Mouse (Mus musculus) testis, postnatal 10 days (tissue): ENCODE data around the gene Ppp2ca.

Source experiments
- DNase-seq: peaks from one replicate; pipeline ENCODE4 v3.0.0; 2021; ENCODE audit warnings: low spot score

The Ppp2ca gene

GRCm38 (mm10) chr11:52098398-52098946 lies at the start of gene Ppp2ca:
TSS of gene Ppp2ca (plus strand) at chr11:52098681.
- peak; percentile 97 for DNase-seq

GRCm38 (mm10) chr11:52053371-52053770 lies 45.1 kb upstream of the Ppp2ca start:
- no peak for DNase-seq

DNA sequence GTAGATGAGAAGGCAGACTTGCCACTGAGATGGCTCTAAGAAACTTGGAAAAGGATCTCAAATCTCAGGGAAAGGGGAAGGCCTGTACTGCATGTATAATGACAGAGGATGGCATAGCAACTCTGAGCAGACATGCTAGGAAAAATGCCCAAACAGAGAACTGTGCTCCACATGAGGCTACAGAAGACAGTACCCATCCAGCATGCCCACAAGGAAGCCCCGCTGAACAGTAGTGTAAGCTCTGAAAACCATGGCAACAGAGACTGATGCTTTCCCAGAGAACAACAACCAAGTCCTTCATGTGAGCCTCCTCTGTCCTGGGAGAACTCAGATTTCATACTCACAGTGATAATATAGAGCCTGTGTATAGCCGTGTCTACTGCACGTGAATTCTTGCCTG lies 43.8 kb upstream of the Ppp2ca start:
- no peak for DNase-seq

DNA sequence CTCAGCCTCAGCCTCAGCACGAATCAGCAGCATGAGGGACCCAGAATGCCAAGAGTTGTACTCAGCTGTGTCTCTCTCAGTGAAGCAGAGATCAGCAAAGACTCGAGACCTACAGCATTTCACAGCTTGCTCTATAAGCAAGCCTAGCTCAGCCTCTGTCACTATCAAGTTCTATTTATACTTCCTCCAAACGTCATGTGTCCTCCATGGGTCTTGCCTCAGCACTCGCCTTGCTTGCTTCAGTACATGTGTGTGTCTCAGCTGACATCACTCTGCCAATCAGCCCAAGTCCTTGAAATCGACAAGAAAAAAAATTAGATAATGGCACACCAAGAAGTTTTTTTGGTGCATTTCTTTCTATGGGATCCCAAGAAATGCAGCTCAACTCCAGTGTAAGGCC lies 42.3 kb upstream of the Ppp2ca start:
- DNase-seq, result no peak

GRCm38 (mm10) chr11:52059001-52059400 lies 39.5 kb upstream of the Ppp2ca start:
- DNase-seq, result no peak

DNA sequence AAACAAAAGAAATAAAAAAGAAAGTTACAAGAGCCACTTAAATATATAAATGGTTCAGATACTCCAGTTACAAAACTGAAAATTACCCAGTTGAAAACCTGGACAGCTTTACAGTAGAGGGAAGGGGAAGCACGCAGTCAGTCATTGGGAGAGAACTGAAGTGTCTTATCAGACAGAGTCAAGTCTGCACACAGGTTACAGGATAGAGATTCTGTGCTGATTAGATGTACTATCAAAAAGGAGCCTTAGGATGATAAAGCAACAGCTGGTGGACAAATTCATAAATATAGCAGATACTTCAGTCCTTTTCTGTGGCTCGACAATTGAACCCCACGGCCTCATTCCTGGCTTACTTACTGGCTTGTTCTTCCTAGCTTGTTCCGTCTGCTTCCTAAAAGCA lies 38.2 kb upstream of the Ppp2ca start:
- DNase-seq, result no peak

- DNase-seq, result no peak
Measured at GRCm38 (mm10) chr11:52062406-52062805, 36.1 kb upstream of the Ppp2ca start.

GRCm38 (mm10) chr11:52064398-52064797 lies 34.1 kb upstream of the Ppp2ca start:
- DNase-seq, result no peak

DNA sequence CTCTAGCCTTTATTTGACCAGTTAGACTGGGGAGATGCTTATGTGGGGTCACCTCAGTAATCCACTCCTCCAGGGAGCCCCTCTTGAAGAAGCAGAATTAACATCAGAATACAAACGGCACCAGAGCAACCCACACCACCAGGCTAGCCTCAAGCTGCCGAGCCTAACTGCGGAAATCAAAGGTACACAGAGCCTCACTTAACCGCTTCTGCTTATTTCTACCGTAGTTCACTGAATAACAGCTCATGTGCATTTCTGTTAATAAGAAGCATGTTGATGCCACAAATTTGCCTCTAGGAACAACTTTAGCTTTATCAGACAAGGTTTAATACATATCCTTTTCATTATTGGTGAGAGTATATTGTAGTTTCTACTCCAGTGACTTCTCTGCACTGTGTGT lies 32.6 kb upstream of the Ppp2ca start:
- no peak for DNase-seq

GRCm38 (mm10) chr11:52071768-52072167 lies 26.7 kb upstream of the Ppp2ca start:
- DNase-seq, result no peak

- DNase-seq, result no peak
Measured at GRCm38 (mm10) chr11:52073528-52074170, 24.8 kb upstream of the Ppp2ca start.

GRCm38 (mm10) chr11:52074626-52075470 lies 23.6 kb upstream of the Ppp2ca start:
- no peak for DNase-seq

GRCm38 (mm10) chr11:52075794-52076633 lies 22.5 kb upstream of the Ppp2ca start:
- DNase-seq, result no peak

- no peak for DNase-seq
Measured at GRCm38 (mm10) chr11:52076742-52077352, 21.6 kb upstream of the Ppp2ca start.

DNA sequence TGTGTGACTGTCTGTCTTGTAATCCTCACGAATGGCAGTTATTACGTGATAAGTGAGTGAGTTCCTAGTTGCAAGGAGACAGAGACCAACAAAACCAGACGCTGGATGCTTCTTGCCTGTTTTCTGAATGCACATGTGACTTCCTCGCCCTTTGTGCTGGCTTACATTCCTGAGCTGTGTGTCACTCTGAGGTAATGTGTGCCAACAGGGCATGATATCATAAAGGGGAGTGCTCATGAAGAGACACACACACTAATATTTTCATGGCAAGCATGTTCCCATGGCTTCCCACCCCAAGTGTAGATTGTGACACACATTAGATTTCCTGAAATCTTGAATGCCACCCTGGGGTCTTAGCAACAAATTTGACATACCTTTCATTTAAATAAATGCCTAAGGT lies 20.5 kb upstream of the Ppp2ca start:
- DNase-seq, result no peak

DNA sequence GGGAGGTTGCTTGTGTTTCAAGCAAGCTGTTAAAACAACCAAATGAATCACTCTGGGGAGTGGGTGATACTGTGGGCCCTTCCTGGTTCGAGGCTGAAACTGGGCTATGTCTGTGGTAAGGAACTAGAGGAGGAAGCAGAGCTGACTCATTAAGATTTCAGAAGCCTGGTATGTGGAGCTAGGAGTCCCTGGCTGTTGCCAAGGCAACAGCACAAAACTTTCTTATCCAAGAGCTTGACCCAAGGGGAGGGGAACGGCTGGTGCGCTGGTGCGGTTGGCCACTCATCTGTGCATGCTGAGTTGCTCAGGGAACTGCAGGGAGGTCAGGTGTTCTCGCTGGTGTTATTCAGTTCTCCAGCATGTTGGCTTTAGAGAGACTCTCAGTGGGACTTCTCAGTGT lies 18.5 kb upstream of the Ppp2ca start:
- no peak for DNase-seq

- no peak for DNase-seq
Measured at GRCm38 (mm10) chr11:52080656-52081055, 17.8 kb upstream of the Ppp2ca start.

- no peak for DNase-seq
Measured at GRCm38 (mm10) chr11:52085857-52086203, 12.7 kb upstream of the Ppp2ca start.

DNA sequence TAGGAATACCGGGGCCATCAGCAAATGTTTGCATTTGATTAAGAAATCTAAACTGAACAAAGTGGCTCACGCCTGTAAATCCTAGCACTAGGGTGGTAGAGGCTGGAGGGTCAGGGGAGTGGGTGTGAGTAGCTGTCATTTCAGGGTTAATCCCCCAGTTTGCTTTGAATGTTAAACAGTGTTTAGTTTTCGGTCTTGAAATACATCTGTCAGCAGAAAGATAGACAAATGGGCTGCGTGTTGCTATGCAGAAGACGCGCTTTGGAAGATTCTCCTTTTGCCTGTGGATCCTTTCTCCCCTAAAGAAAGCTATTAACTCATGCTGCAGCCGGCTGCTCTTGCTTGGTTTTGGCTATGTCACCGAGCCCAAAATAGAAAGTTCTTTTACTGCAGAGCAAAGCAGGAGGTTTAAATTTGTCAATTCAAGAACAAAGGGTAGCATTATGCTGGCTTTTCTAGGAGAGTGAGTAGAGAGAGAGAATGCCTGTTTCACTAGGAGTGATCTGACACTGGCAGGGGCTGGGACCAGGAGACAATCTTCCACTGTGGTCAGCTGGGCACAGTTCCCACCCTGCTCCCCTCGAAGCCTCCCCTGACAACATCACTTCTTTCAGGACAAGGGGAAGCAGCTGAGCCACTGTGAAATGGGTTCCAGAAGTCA lies 12.1 kb upstream of the Ppp2ca start:
- DNase-seq, result no peak

GRCm38 (mm10) chr11:52089291-52089690 lies 9.2 kb upstream of the Ppp2ca start:
- no peak for DNase-seq

DNA sequence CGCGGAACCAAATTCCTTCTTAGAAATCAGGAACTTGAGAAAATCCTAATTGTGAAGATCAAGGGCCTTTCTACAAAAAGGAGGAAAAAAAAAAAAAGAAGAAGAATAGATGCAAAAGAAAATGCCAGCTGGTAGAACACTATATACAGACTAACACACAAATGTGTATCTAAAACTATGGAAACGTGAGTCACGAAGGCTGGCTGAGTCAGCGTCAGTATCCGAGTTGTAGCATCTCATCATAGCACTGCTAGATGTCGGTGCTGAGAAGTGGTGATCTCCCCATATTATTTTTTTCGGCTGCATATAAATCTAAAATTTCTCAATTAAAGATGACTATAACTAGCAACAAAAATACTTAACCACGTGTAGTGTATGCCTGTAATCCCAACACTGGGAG lies 7.2 kb upstream of the Ppp2ca start:
- DNase-seq, result no peak

GRCm38 (mm10) chr11:52094568-52094967 lies 3.9 kb upstream of the Ppp2ca start:
- no peak for DNase-seq
